Mouse (Mus musculus) myocyte (in vitro differentiated cells): ENCODE measurements around the gene Apip.

Experiments
- E2F4 ChIP-seq: IDR thresholded peaks from one replicate; pipeline ENCODE4 v1.6.1; 2011; ENCODE audit warnings: mild to moderate bottlenecking, control low read depth, moderate library complexity; ENCODE audit not compliant: insufficient read depth
- MYOD1 ChIP-seq, 3 experiments: IDR thresholded peaks; one replicate each; pipeline ENCODE4 v1.6.1; 2011; ENCODE audit warnings: control low read depth in 2 of 3, low read depth in 2 of 3, mild to moderate bottlenecking in 2 of 3, moderate library complexity in 1 of 3; ENCODE audit not compliant: insufficient read length in 2 of 3, control insufficient read depth in 1 of 3
- POLR2A ChIP-seq: IDR thresholded peaks from one replicate; pipeline ENCODE4 v1.6.1; 2011; ENCODE audit warnings: low read depth, mild to moderate bottlenecking, control low read depth, moderate library complexity; ENCODE audit not compliant: insufficient read length
- TCF12 ChIP-seq: IDR thresholded peaks from one replicate; pipeline ENCODE4 v1.6.1; 2011; ENCODE audit warnings: mild to moderate bottlenecking, control low read depth; ENCODE audit not compliant: poor library complexity, insufficient read depth, severe bottlenecking

DNA sequence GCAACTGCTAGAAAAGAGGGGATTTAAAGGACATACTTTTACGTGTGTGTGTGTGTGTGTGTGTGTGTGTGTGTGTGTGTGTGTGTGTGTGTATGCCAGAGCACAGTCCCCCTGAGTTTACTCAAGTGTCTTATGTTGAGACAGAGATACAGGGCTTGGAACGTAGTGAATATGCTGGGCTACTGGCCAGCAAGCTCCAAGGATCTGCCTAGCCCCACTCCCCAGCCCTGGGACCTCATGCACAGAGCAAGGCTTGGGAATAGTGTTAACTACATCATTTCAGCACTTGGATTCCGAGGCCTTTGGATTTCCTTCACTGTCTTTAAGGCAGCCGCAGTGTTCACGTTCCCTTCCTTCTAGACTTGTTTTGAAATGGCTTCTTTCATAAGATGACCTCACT is 29.1 kb downstream of the Apip start:
- no peak for TF ChIP-seq E2F4
- no peak for TF ChIP-seq MYOD1 (IDR thresholded peaks at IDR 0.05; ENCODE audit: control insufficient read depth in 1 of 3, insufficient read length in 2 of 3, low read depth in 2 of 3)
- TF ChIP-seq TCF12, result no peak
- TF ChIP-seq POLR2A, result no peak
